Mouse (Mus musculus) bone marrow, adult 2 months (tissue): ENCODE results near the gene Tmem94. TPM values are rescaled to one million over a fixed set of nuclear protein-coding genes. Genes with fewer than 3 reads are reported as not detected.

ENCODE experiments used
- H3K27ac ChIP-seq: fragments of 200-500 bp; 2 replicates; pipeline ENCODE4 v1.5.1; 2012; ENCODE audit warnings: low read depth, mild to moderate bottlenecking, control low read depth, inconsistent platforms, low read length; ENCODE audit not compliant: control insufficient read depth, poor library complexity, insufficient read depth
- H3K4me1 ChIP-seq: fragments of 200-500 bp; 2 replicates; pipeline ENCODE4 v1.6.1; 2011; ENCODE audit warnings: low read length; ENCODE audit not compliant: control insufficient read depth, insufficient read depth
- H3K4me3 ChIP-seq: fragments of 200-500 bp; replicated peaks from 2 replicates; pipeline ENCODE3; 2011; ENCODE audit warnings: mild to moderate bottlenecking, low read depth, low read length, control low read depth; ENCODE audit not compliant: control insufficient read depth
- CTCF ChIP-seq: fragments of 200-500 bp; IDR thresholded peaks from 2 replicates; pipeline ENCODE4 v1.5.1; 2011; ENCODE audit warnings: low read length, control low read depth; ENCODE audit not compliant: control insufficient read depth, insufficient read depth
- POLR2A ChIP-seq: fragments of 200-500 bp; IDR thresholded peaks from 2 replicates; pipeline ENCODE4 v1.6.1; 2011; ENCODE audit warnings: low read depth, mild to moderate bottlenecking, control low read depth, low read length, borderline replicate concordance; ENCODE audit not compliant: control insufficient read depth
- WGBS: fragments of 180-500 bp; shearing (Covaris S2); methylation state at CpG from one replicate; pipeline ENCODE4 v1.1.7; 2018; 5-methylcytosine and 5-hydroxymethylcytosine counted together
- polyA plus RNA-seq: library from polyadenylated mRNA; stranded (reverse); fragments of >200 nt; gene quantifications from 2 replicates; pipeline ENCODE4 v1.2.4, GENCODE M21; 2011; ENCODE audit warnings: low replicate concordance; ENCODE audit not compliant: missing spikeins, insufficient read depth, insufficient read length

Gene Tmem94
- polyA plus RNA-seq, 1 experiment, result 25.5 TPM

- TF ChIP-seq CTCF, result no peak
- TF ChIP-seq POLR2A, result peak; percentile 57; the same call in 1 of the 2 replicates
- H3K4me1 ChIP-seq, result 0 out of 2 replicates have a peak, but pooled peaks cover 2% of the 10 kb centered on the region
- peak within 1 kb of the TSS; percentile 64 for H3K27ac ChIP-seq
Measured at GRCm38 (mm10) chr11:115814605-115815450, 49.6 kb downstream of the Tmem94 start, which contains the start of gene Tsen54. TSS of gene Tsen54 (plus strand) at chr11:115814724.

GRCm38 (mm10) chr11:115817331-115817730 is 52.1 kb downstream of the Tmem94 start:
- H3K27ac ChIP-seq, result no peak overlapping the region
- TF ChIP-seq POLR2A, result no peak
- no peak for TF ChIP-seq CTCF
- WGBS, result 84% methylated on average over 5 of the region's 5 CpGs
- no peak overlapping the region for H3K4me3 ChIP-seq
- H3K4me1 ChIP-seq, result 0 out of 2 replicates have a peak, but pooled peaks cover 2% of the 10 kb centered on the region

More at GRCm38 (mm10) chr11:115814605-115815450, 49.6 kb downstream of the Tmem94 start, which contains the start of gene Tsen54:
- H3K4me3 ChIP-seq, result peak within 1 kb of the TSS; percentile 83
- WGBS, result 2% methylated on average over 84 of the region's 84 CpGs

- TF ChIP-seq POLR2A, result no peak
- TF ChIP-seq CTCF, result no peak
- Histone ChIP-seq H3K4me3 (no peak overlapping the region), H3K27ac (no peak overlapping the region), H3K4me1 (peaks cover 2% of the 10 kb centered on the region; the same call in 1 of the 2 replicates)
- WGBS, result 92% methylated on average over 16 of the region's 16 CpGs
Measured at GRCm38 (mm10) chr11:115819915-115820623, 54.8 kb downstream of the Tmem94 start.

GRCm38 (mm10) chr11:115821001-115821400 is 55.8 kb downstream of the Tmem94 start:
- H3K4me1 ChIP-seq, result no peaks in the 10 kb centered on the region; the same call in 1 of the 2 replicates
- no peak for TF ChIP-seq POLR2A
- no peak for TF ChIP-seq CTCF
- 57% methylated on average over 4 of the region's 4 CpGs for WGBS
- no peak overlapping the region for H3K4me3 ChIP-seq
- H3K27ac ChIP-seq, result no peak overlapping the region

- H3K4me1 ChIP-seq, result no peaks in the 10 kb centered on the region; the same call in 1 of the 2 replicates
- TF ChIP-seq POLR2A (peak; percentile 63; the same call in 1 of the 2 replicates), CTCF (no peak)
- H3K27ac ChIP-seq, result peak within 1 kb of the TSS; percentile 4; the same call in 1 of the 2 replicates
- peak within 1 kb of the TSS; percentile 67 for H3K4me3 ChIP-seq
- WGBS, result 1% methylated on average over 87 of the region's 87 CpGs
Measured at GRCm38 (mm10) chr11:115823774-115824740, 58.8 kb downstream of the Tmem94 start, which contains the start of gene Llgl2. TSS of gene Llgl2 (plus strand) at chr11:115824049.

- Histone ChIP-seq H3K27ac (no peak overlapping the region), H3K4me1 (no peaks in the 10 kb centered on the region; the same call in 1 of the 2 replicates), H3K4me3 (no peak overlapping the region)
- no peak for TF ChIP-seq POLR2A
- WGBS, result 31% methylated on average over 11 of the region's 11 CpGs
Measured at GRCm38 (mm10) chr11:115824813-115825212, 59.6 kb downstream of the Tmem94 start.

- Histone ChIP-seq H3K4me1 (no peaks in the 10 kb centered on the region; the same call in 1 of the 2 replicates), H3K4me3 (no peak overlapping the region), H3K27ac (no peak overlapping the region)
- TF ChIP-seq POLR2A (no peak), CTCF (no peak)
- WGBS, result 89% methylated on average over 5 of the region's 5 CpGs
Measured at GRCm38 (mm10) chr11:115826487-115826886, 61.3 kb downstream of the Tmem94 start.
